Mouse (Mus musculus) heart, embryonic 13.5 days (tissue): ENCODE data around the gene Hcn2. TPM values are rescaled to one million over a fixed set of nuclear protein-coding genes. Genes with fewer than 3 reads are reported as not detected.

Experiments used
- ATAC-seq: fragments of 200-750 bp; cut with Nextera tagmentation; 2 replicates; pipeline ENCODE4 v1.8.0; 2017; ENCODE audit warnings: moderate TSS enrichment; ENCODE audit not compliant: insufficient number of reproducible peaks, low FRiP score, low TSS enrichment; ENCODE audit errors: extremely low read depth
- H3K27ac ChIP-seq: fragments of 300-500 bp; sonication (generic); replicated peaks from 2 replicates; pipeline ENCODE4 v1.5.1; 2015; ENCODE audit warnings: moderate library complexity, mild to moderate bottlenecking, inconsistent platforms
- H3K27me3 ChIP-seq: fragments of 300-500 bp; sonication (generic); replicated peaks from 2 replicates; pipeline ENCODE4 v1.6.1; 2015; ENCODE audit warnings: mild to moderate bottlenecking, inconsistent platforms
- H3K36me3 ChIP-seq: fragments of 300-500 bp; sonication (generic); 2 replicates; pipeline ENCODE4 v1.6.1; 2015; ENCODE audit warnings: mild to moderate bottlenecking, inconsistent platforms
- H3K4me1 ChIP-seq: fragments of 300-500 bp; sonication (generic); 2 replicates; pipeline ENCODE4 v1.6.1; 2015; ENCODE audit warnings: inconsistent platforms
- H3K4me2 ChIP-seq: fragments of 300-500 bp; sonication (generic); 2 replicates; pipeline ENCODE4 v1.6.1; 2015; ENCODE audit warnings: inconsistent platforms, mild to moderate bottlenecking, moderate library complexity
- H3K4me3 ChIP-seq: fragments of 300-500 bp; sonication (generic); 2 replicates; pipeline ENCODE4 v1.5.1; 2015; ENCODE audit warnings: moderate library complexity, mild to moderate bottlenecking, inconsistent platforms
- H3K9ac ChIP-seq: fragments of 300-500 bp; sonication (generic); 2 replicates; pipeline ENCODE4 v1.6.1; 2015; ENCODE audit warnings: inconsistent platforms, mild to moderate bottlenecking, moderate library complexity
- H3K9me3 ChIP-seq: fragments of 300-500 bp; sonication (generic); 2 replicates; pipeline ENCODE4 v1.6.1; 2016; ENCODE audit warnings: inconsistent platforms
- WGBS: fragments of 180-500 bp; shearing (Covaris S2); methylation state at CpG from one replicate; pipeline ENCODE4 v1.1.7; 2015; ENCODE audit warnings: mixed read lengths; 5-methylcytosine and 5-hydroxymethylcytosine counted together
- polyA plus RNA-seq: library from polyadenylated mRNA; unstranded; fragments of >200 nt; fragmentation: Nextera tagmentation; extraction: Ambion mirVana; gene quantifications from 2 replicates; pipeline ENCODE4 v1.2.1, GENCODE M21; 2015

The Hcn2 gene
- polyA plus RNA-seq, 1 experiment from 2014 or later = 0.09 TPM

DNA sequence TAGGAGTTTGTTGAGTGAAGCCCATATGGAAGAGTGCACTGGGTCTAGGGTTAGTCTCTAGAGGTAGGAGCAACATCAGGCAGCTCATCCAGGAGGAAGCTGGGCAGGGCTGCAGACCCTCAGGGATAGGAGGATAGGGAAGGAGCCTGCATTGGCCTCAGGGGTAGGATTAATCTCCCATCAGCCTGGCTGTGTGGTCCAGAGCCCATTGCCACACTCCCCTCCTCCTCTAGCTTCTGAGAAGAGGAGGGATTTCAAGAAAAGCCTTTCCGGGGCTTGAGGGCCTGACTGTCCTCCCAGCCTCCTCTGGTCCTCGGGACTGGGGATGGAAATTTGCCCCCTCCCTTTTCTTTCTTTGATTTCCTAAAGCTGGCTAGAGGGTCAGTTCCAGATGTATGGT is 62.8 kb downstream of the Hcn2 start:
- H3K27ac ChIP-seq = peak overlapping the region; percentile 80; the same call in 1 of the 2 replicates
- peaks cover 37% of the 10 kb centered on the region for H3K4me1 ChIP-seq
- peaks cover 56% of the 10 kb centered on the region for H3K27me3 ChIP-seq
- no peaks in the 10 kb centered on the region for H3K36me3 ChIP-seq
- H3K9ac ChIP-seq = peak overlapping the region; percentile 83; the same call in 1 of the 2 replicates
- ATAC-seq = no peak
- H3K9me3 ChIP-seq = 0 out of 2 replicates have a peak, but pooled peaks cover 6% of the 10 kb centered on the region
- WGBS = 22% methylated on average over 2 of the region's 2 CpGs
- no peak overlapping the region for H3K4me3 ChIP-seq
- no peak overlapping the region for H3K4me2 ChIP-seq

DNA sequence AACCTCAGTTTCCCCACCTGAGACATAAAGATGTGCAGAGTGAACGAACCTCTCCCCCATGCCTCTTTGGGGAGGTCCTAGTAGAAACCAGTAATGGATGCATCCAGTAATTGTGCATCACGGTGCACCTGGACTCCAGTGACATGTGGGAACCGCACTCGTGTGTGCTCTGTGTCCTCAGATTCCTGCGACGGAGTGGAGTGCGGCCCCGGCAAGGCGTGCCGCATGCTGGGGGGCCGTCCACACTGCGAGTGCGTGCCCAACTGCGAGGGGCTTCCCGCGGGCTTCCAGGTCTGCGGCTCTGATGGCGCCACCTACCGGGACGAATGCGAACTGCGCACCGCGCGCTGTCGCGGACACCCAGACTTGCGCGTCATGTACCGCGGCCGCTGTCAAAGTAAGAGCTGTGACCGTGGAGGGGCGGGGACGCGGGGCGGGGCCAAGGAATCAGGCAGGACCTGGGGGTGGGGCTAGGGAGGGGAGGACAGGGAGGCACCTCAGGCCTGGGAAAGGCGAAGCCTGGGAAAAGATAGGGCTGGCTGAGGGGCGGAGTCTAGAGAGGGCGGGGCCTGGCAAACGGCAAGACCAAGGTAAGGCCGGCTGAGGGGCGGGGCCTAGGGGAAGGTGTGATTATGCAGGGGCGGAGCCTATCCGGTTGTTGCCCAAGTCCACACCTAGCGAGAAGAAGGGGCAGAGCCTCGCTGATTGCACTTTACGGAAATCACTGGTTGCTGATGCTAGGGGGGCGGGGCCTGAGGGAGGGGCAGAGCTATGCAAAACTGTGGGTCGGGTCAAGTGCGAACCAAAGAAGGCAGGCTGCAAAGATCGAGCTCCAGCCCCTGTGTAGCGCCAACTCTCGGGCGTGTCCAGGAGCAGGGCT is 63.6 kb downstream of the Hcn2 start:
- Histone ChIP-seq H3K27me3 (peaks cover 65% of the 10 kb centered on the region), H3K27ac (0 out of 2 replicates have a peak overlapping the region, but pooled peaks have one; percentile 13)

DNA sequence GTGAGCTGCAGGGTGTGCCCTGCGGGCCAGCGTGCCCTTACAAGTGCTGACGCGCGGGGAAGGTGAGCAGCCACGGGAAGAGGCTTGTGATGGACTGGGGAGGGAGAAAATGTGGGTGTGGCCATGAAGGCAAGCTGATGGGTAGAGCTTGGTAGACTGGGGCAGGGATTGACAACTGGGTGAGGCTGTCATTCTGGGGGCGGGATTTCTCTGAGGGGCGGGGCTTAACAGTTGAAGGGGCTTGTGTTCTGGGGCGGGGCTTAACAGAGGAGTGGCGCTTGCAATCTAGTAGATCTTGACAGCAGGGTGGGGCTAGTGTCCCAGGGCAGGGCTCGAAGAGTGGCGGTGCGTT is 64.2 kb downstream of the Hcn2 start:
- H3K9ac ChIP-seq = peak overlapping the region; percentile 67; the same call in 1 of the 2 replicates
- no peaks in the 10 kb centered on the region for H3K36me3 ChIP-seq
- peak overlapping the region; percentile 53 for H3K4me3 ChIP-seq
- peaks cover 67% of the 10 kb centered on the region for H3K27me3 ChIP-seq
- H3K4me2 ChIP-seq = peak overlapping the region; percentile 80
- H3K27ac ChIP-seq = 0 out of 2 replicates have a peak overlapping the region, but pooled peaks have one; percentile 13
- H3K9me3 ChIP-seq = no peaks in the 10 kb centered on the region
- 2% methylated on average over 13 of the region's 13 CpGs for WGBS
- peaks cover 37% of the 10 kb centered on the region for H3K4me1 ChIP-seq
- peak; percentile 35; the same call in 1 of the 2 replicates for ATAC-seq

More for the DNA sequence above, 63.6 kb downstream of the Hcn2 start:
- Histone ChIP-seq H3K4me2 (peak overlapping the region; percentile 80), H3K36me3 (no peaks in the 10 kb centered on the region), H3K4me1 (peaks cover 37% of the 10 kb centered on the region), H3K9me3 (0 out of 2 replicates have a peak, but pooled peaks cover 4% of the 10 kb centered on the region), H3K9ac (peak overlapping the region; percentile 67; the same call in 1 of the 2 replicates), H3K4me3 (peak overlapping the region; percentile 53)
- WGBS = 2% methylated on average over 55 of the region's 55 CpGs
- ATAC-seq = peak; percentile 81

DNA sequence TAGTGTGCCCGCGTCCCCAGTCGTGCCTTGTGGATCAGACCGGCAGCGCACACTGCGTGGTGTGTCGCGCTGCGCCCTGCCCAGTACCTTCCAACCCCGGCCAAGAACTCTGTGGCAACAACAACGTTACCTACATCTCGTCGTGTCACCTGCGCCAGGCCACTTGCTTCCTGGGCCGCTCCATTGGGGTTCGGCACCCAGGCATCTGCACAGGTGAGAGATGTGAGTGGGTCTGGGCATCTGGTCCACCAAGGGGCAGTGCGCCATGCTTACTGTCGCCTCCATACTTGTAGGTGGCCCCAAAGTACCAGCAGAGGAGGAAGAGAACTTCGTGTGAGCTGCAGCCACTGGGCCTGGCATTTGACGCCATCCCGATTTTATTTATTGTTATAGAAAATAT is 64.7 kb downstream of the Hcn2 start:
- Histone ChIP-seq H3K36me3 (no peaks in the 10 kb centered on the region), H3K9me3 (no peaks in the 10 kb centered on the region), H3K27ac (no peak overlapping the region), H3K4me2 (peak overlapping the region; percentile 80), H3K4me3 (peak overlapping the region; percentile 53), H3K4me1 (peaks cover 37% of the 10 kb centered on the region), H3K9ac (no peak overlapping the region), H3K27me3 (peaks cover 65% of the 10 kb centered on the region)
- WGBS = 39% methylated on average over 21 of the region's 21 CpGs
- ATAC-seq = no peak

DNA sequence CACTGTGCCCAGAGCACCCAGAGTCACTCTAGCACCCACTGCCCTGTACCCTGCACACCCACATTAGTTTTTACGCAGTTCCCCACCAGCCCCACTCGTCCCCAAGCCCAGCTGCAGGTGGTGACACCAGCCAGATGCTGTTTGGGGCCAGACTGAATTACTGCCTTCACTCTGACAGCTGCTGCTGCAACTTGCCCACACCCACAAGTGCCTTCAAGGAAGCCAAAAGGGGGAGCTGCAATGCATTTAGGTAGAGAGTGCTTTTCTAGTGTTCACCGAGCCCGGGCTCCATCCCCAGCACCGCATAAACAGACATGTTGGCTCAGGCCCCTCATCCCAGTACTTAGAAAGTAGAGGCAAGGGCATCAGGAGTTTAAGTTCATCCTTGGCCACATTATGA is 65.5 kb downstream of the Hcn2 start:
- Histone ChIP-seq H3K27ac (no peak overlapping the region), H3K9ac (no peak overlapping the region), H3K4me2 (no peak overlapping the region), H3K36me3 (no peaks in the 10 kb centered on the region), H3K27me3 (peaks cover 60% of the 10 kb centered on the region), H3K9me3 (no peaks in the 10 kb centered on the region), H3K4me3 (no peak overlapping the region), H3K4me1 (peaks cover 36% of the 10 kb centered on the region)
- 67% methylated on average over 5 of the region's 5 CpGs for whole genome bisulfite sequencing
- ATAC-seq = no peak

DNA sequence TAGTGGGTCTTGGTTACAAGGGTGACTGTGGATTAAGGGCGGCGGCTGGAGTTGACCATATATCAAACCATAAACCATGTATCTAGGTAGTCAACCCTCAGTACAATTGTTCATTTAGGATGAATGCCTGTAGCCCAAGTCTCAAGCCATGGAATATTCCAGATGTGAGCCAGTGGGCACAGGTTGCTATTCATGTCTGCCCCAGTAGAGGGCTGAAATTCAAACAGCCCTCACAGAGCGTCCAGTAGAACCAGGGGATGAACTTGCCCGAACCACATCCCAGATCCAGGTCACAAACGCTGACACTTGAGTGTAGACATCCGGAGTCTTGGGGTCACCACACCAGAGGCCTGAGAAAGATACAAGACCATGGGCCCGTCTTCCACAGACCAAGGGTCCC is 66.6 kb downstream of the Hcn2 start:
- H3K36me3 ChIP-seq = no peaks in the 10 kb centered on the region
- H3K27me3 ChIP-seq = peaks cover 62% of the 10 kb centered on the region
- no peak for ATAC-seq
- H3K4me3 ChIP-seq = no peak overlapping the region
- H3K9me3 ChIP-seq = no peaks in the 10 kb centered on the region
- 58% methylated on average over 7 of the region's 7 CpGs for WGBS
- H3K4me1 ChIP-seq = peaks cover 26% of the 10 kb centered on the region
- H3K9ac ChIP-seq = no peak overlapping the region
- H3K27ac ChIP-seq = no peak overlapping the region
- no peak overlapping the region for H3K4me2 ChIP-seq

DNA sequence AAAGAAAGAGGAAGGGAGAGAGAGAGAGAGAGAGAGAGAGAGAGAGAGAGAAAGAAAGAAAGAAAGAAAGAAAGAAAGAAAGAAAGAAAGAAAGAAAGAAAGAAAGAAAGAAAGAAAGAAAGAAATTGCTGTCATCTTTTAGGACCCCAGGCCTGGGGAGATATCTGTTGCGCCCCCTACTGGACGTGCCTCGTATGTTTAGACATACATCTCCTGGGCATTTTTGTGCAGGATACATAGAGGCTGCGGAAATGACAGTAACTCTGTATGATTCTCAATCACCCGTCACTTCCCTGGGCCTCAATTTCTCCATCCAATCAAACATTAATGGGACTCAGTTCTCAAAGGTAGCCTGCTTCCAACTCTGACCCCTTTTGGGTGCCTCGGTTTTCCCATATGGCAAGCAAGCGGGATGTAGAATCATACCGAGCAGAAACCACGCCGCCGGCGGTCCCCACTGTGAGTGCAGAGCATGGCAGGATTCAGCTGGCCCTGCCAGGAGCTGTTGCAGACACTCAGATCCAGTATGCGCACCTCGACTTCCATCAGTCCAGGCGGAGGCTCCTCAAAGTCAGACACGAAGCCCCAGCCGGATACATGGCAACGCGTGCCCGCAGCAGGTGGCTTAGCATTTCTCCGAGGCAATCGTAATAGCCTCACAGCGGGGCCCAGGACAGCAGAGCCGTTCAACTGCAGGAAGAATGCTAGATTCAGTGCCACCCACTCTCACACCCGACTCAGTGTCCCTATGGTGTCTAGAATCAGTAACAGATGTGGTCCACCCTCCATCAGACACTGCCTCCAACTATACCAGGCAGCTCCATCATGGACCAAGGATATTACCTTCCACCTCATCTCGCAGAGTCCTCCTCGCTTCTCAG is 67.7 kb downstream of the Hcn2 start:
- no peaks in the 10 kb centered on the region for H3K36me3 ChIP-seq
- H3K4me1 ChIP-seq = peaks cover 17% of the 10 kb centered on the region
- 38% methylated on average over 27 of the region's 27 CpGs for WGBS
- H3K9me3 ChIP-seq = no peaks in the 10 kb centered on the region
- no peak overlapping the region for H3K4me3 ChIP-seq
- no peak overlapping the region for H3K9ac ChIP-seq
- H3K27ac ChIP-seq = no peak overlapping the region
- H3K4me2 ChIP-seq = no peak overlapping the region
- peaks cover 51% of the 10 kb centered on the region for H3K27me3 ChIP-seq
- ATAC-seq = no peak

Other genes starting within 250 kb of the Hcn2 start
- gene Vmn2r83, start 247.9 kb upstream of the Hcn2 start, polyA plus RNA-seq = not detected in 2 replicates
- 10.9 and 13.1 TPM in 2 replicates for gene Plpp2, start 182.8 kb upstream of the Hcn2 start, polyA plus RNA-seq
- gene Mier2, start 161.4 kb upstream of the Hcn2 start, polyA plus RNA-seq = 32.9 and 33.5 TPM in 2 replicates
- gene Theg, start 129.3 kb upstream of the Hcn2 start, polyA plus RNA-seq = not detected in 2 replicates
- gene C2cd4c, start 102.6 kb upstream of the Hcn2 start, polyA plus RNA-seq = not detected in 2 replicates
- 1.9 and 2.6 TPM in 2 replicates for gene Shc2, start 78.7 kb upstream of the Hcn2 start, polyA plus RNA-seq
- not detected in 2 replicates for gene Odf3l2, start 70.9 kb upstream of the Hcn2 start, polyA plus RNA-seq
- 0.82 and 1.2 TPM in 2 replicates for gene Madcam1, start 52.1 kb upstream of the Hcn2 start, polyA plus RNA-seq
- 41.4 and 43.1 TPM in 2 replicates for gene Tpgs1, start 47.3 kb upstream of the Hcn2 start, polyA plus RNA-seq
- 122 and 136 TPM in 2 replicates for gene Cdc34, start 34.4 kb upstream of the Hcn2 start, polyA plus RNA-seq
- 0.67 and 1.0 TPM in 2 replicates for gene Gzmm, start 27.6 kb upstream of the Hcn2 start, polyA plus RNA-seq
- gene Bsg, start 12.1 kb upstream of the Hcn2 start, polyA plus RNA-seq = 1,093 and 1,212 TPM in 2 replicates
- gene Polrmt, start 29.9 kb downstream of the Hcn2 start, polyA plus RNA-seq = 30.2 and 30.9 TPM in 2 replicates
- 0.17 TPM in 1 of 2 replicates, not detected in the other for gene Fgf22, start 38.4 kb downstream of the Hcn2 start, polyA plus RNA-seq
- gene Rnf126, start 50.3 kb downstream of the Hcn2 start, polyA plus RNA-seq = 61.4 and 66.3 TPM in 2 replicates
- gene Fstl3, start 60.6 kb downstream of the Hcn2 start, polyA plus RNA-seq = 23.8 and 27.3 TPM in 2 replicates
- gene Prss57, start 74.3 kb downstream of the Hcn2 start, polyA plus RNA-seq = 0.51 TPM in 1 of 2 replicates, not detected in the other
- gene Palm, start 76.9 kb downstream of the Hcn2 start, polyA plus RNA-seq = 67.1 and 69.3 TPM in 2 replicates
- gene Misp, start 104.4 kb downstream of the Hcn2 start, polyA plus RNA-seq = 1.2 and 1.4 TPM in 2 replicates
- 122 and 141 TPM in 2 replicates for gene Ptbp1, start 137.8 kb downstream of the Hcn2 start, polyA plus RNA-seq
- 2.5 and 2.6 TPM in 2 replicates for gene Prtn3, start 157.8 kb downstream of the Hcn2 start, polyA plus RNA-seq
- 15.8 and 16.4 TPM in 2 replicates for gene Plppr3, start 158.0 kb downstream of the Hcn2 start, polyA plus RNA-seq
- 0.25 and 0.96 TPM in 2 replicates for gene Elane, start 169.6 kb downstream of the Hcn2 start, polyA plus RNA-seq
- not detected in 2 replicates for gene Cfd, start 174.2 kb downstream of the Hcn2 start, polyA plus RNA-seq
- 41.8 and 42.1 TPM in 2 replicates for gene Med16, start 192.3 kb downstream of the Hcn2 start, polyA plus RNA-seq
- 1.7 TPM in 1 of 2 replicates, not detected in the other for gene Gm26602, start 194.2 kb downstream of the Hcn2 start, polyA plus RNA-seq
- gene Kiss1r, start 200.3 kb downstream of the Hcn2 start, polyA plus RNA-seq = 0.60 and 0.67 TPM in 2 replicates
- gene R3hdm4, start 204.6 kb downstream of the Hcn2 start, polyA plus RNA-seq = 95.6 and 100 TPM in 2 replicates
- gene Arid3a, start 210.4 kb downstream of the Hcn2 start, polyA plus RNA-seq = 3.4 and 4.2 TPM in 2 replicates
- 72.4 and 80.9 TPM in 2 replicates for gene Wdr18, start 243.5 kb downstream of the Hcn2 start, polyA plus RNA-seq